Mouse (Mus musculus) heart, adult 2 months (tissue): ENCODE measurements around the gene Wnt5b. TPM values are rescaled to one million over a fixed set of nuclear protein-coding genes. Genes with fewer than 3 reads are reported as not detected.

Experiments used
- DNase-seq, 2 experiments: peaks; one replicate each; pipeline ENCODE4 v3.0.0; 2021
- H3K27ac ChIP-seq: fragments of 200-600 bp; 2 replicates; pipeline ENCODE4 v1.8.1; 2022
- H3K27me3 ChIP-seq: fragments of 200-500 bp; 2 replicates; pipeline ENCODE4 v1.6.1; 2012; ENCODE audit warnings: mild to moderate bottlenecking, low read length, inconsistent platforms, mixed read lengths; ENCODE audit not compliant: control insufficient read depth, insufficient read depth
- H3K36me3 ChIP-seq: fragments of 200-500 bp; 2 replicates; pipeline ENCODE4 v1.6.1; 2012; ENCODE audit warnings: low read length, inconsistent platforms; ENCODE audit not compliant: control insufficient read depth, insufficient read depth
- H3K4me1 ChIP-seq: fragments of 200-500 bp; 2 replicates; pipeline ENCODE4 v1.6.1; 2011; ENCODE audit warnings: low read length; ENCODE audit not compliant: control insufficient read depth, insufficient read depth
- H3K4me3 ChIP-seq: fragments of 200-600 bp; 2 replicates; pipeline ENCODE4 v1.8.1; 2022
- H3K79me2 ChIP-seq: fragments of 200-500 bp; replicated peaks from 2 replicates; pipeline ENCODE4 v1.6.1; 2012; ENCODE audit warnings: mild to moderate bottlenecking, inconsistent platforms, low read length, moderate library complexity, mixed read lengths; ENCODE audit not compliant: control insufficient read depth, insufficient read depth
- H3K9ac ChIP-seq: fragments of 200-500 bp; 2 replicates; pipeline ENCODE4 v1.6.1; 2012; ENCODE audit warnings: low read depth, mild to moderate bottlenecking, control low read depth, inconsistent platforms, low read length, mixed read lengths
- CTCF ChIP-seq: fragments of 200-600 bp; IDR thresholded peaks from 2 replicates; pipeline ENCODE4 v1.8.1; 2022; ENCODE audit warnings: antibody characterized with exemption, mild to moderate bottlenecking, moderate library complexity
- EP300 ChIP-seq: fragments of 200-500 bp; IDR thresholded peaks from 2 replicates; pipeline ENCODE4 v1.6.1; 2011; ENCODE audit warnings: low read depth, low read length, control low read depth; ENCODE audit not compliant: insufficient read depth
- POLR2A ChIP-seq: fragments of 200-500 bp; IDR thresholded peaks from 2 replicates; pipeline ENCODE4 v1.6.1; 2011; ENCODE audit warnings: mild to moderate bottlenecking, low read depth, low read length, control low read depth; ENCODE audit not compliant: insufficient read depth
- WGBS: fragments of 180-500 bp; shearing (Covaris S2); methylation state at CpG from one replicate; pipeline ENCODE4 v1.1.7; 2018; 5-methylcytosine and 5-hydroxymethylcytosine counted together
- intact Hi-C: fragments of 180-260 bp; cut with DNase I; formaldehyde crosslinking; loops from one replicate; pipeline ENCODE4 v1.15.1; 2025
- polyA plus RNA-seq: library from polyadenylated mRNA; depleted of rRNA; stranded (reverse); fragments of >200 nt; gene quantifications from 2 replicates; pipeline ENCODE4 v1.2.3, GENCODE M21; 2012
- total RNA-seq, 2 experiments: library from RNA; stranded (reverse); gene quantifications; 2 replicates each; pipeline ENCODE4 v1.2.3; 2021

Gene Wnt5b
- total and polyA plus RNA-seq, 3 experiments = 2.4 to 3.0 (median 2.9) TPM

- TF ChIP-seq EP300 = 0 out of 2 replicates have a peak, but pooled peaks have one; percentile 10
- no peak for TF ChIP-seq POLR2A
- Histone ChIP-seq H3K79me2 (no peaks in the 10 kb centered on the region), H3K4me3 (no peak overlapping the region), H3K9ac (no peak overlapping the region), H3K36me3 (no peaks in the 10 kb centered on the region), H3K4me1 (peaks cover 5% of the 10 kb centered on the region), H3K27ac (peak overlapping the region; percentile 60), H3K27me3 (no peaks in the 10 kb centered on the region)
- DNase-seq = peak; percentile 55 to 63
- WGBS = 36% methylated on average over 10 of the region's 10 CpGs
- intact Hi-C loops = no loop called here
Observed at GRCm38 (mm10) chr6:119466921-119467784, 77.0 kb downstream of the Wnt5b start.

- 97% methylated on average over 1 of the region's 1 CpGs for WGBS
- H3K27me3 ChIP-seq = no peaks in the 10 kb centered on the region
- no peaks in the 10 kb centered on the region for H3K79me2 ChIP-seq
- H3K4me3 ChIP-seq = no peak overlapping the region
- no peak overlapping the region for H3K9ac ChIP-seq
- peaks cover 5% of the 10 kb centered on the region for H3K4me1 ChIP-seq
- intact Hi-C loops = no loop called here
- DNase-seq = no peak
- no peaks in the 10 kb centered on the region for H3K36me3 ChIP-seq
- no peak overlapping the region for H3K27ac ChIP-seq
- TF ChIP-seq POLR2A = no peak
- TF ChIP-seq EP300 = no peak
Observed at GRCm38 (mm10) chr6:119466161-119466560, 78.0 kb downstream of the Wnt5b start.

GRCm38 (mm10) chr6:119460391-119460790 lies 83.8 kb downstream of the Wnt5b start:
- Histone ChIP-seq H3K36me3 (no peaks in the 10 kb centered on the region), H3K9ac (no peak overlapping the region), H3K4me3 (no peak overlapping the region), H3K27ac (no peak overlapping the region), H3K27me3 (no peaks in the 10 kb centered on the region), H3K79me2 (no peaks in the 10 kb centered on the region), H3K4me1 (no peaks in the 10 kb centered on the region)
- 63% methylated on average over 5 of the region's 5 CpGs for WGBS
- DNase-seq = no peak
- intact Hi-C loops = no loop called here
- TF ChIP-seq EP300 (no peak), CTCF (no peak), POLR2A (no peak)

GRCm38 (mm10) chr6:119459041-119459440 lies 85.1 kb downstream of the Wnt5b start:
- no peaks in the 10 kb centered on the region for H3K27me3 ChIP-seq
- 64% methylated on average over 4 of the region's 4 CpGs for WGBS
- H3K9ac ChIP-seq = no peak overlapping the region
- intact Hi-C loops = no loop called here
- no peaks in the 10 kb centered on the region for H3K4me1 ChIP-seq
- no peaks in the 10 kb centered on the region for H3K36me3 ChIP-seq
- TF ChIP-seq POLR2A (no peak), EP300 (no peak), CTCF (no peak)
- no peak for DNase-seq
- H3K4me3 ChIP-seq = no peak overlapping the region
- H3K27ac ChIP-seq = no peak overlapping the region
- H3K79me2 ChIP-seq = no peaks in the 10 kb centered on the region

GRCm38 (mm10) chr6:119458166-119458565 lies 86.0 kb downstream of the Wnt5b start:
- no peaks in the 10 kb centered on the region for H3K36me3 ChIP-seq
- no peak overlapping the region for H3K9ac ChIP-seq
- DNase-seq = no peak
- TF ChIP-seq CTCF = no peak
- H3K27me3 ChIP-seq = no peaks in the 10 kb centered on the region
- no peaks in the 10 kb centered on the region for H3K79me2 ChIP-seq
- H3K27ac ChIP-seq = no peak overlapping the region
- H3K4me1 ChIP-seq = no peaks in the 10 kb centered on the region
- intact Hi-C loops = no loop called here
- H3K4me3 ChIP-seq = no peak overlapping the region
- WGBS = 78% methylated on average over 8 of the region's 8 CpGs

GRCm38 (mm10) chr6:119451981-119452499 lies 92.1 kb downstream of the Wnt5b start:
- H3K79me2 ChIP-seq = no peaks in the 10 kb centered on the region
- H3K36me3 ChIP-seq = no peaks in the 10 kb centered on the region
- WGBS = 4% methylated on average over 15 of the region's 15 CpGs
- TF ChIP-seq POLR2A (no peak), CTCF (no peak), EP300 (no peak)
- intact Hi-C loops = no loop called here
- peaks cover 2% of the 10 kb centered on the region; the same call in 1 of the 2 replicates for H3K4me1 ChIP-seq
- no peak overlapping the region for H3K27ac ChIP-seq
- H3K27me3 ChIP-seq = no peaks in the 10 kb centered on the region
- peak overlapping the region; percentile 6; the same call in 1 of the 2 replicates for H3K9ac ChIP-seq
- DNase-seq = peak; percentile 52 to 59
- peak overlapping the region; percentile 41 for H3K4me3 ChIP-seq
